Mouse (Mus musculus): ENCODE data around the gene Lmbrd1.
"Not testable (repeated sequence)": the region's sequence is repeated elsewhere in the genome, so short reads cannot be mapped to it uniquely, and the experiment has no call there.

The Lmbrd1 gene

DNA sequence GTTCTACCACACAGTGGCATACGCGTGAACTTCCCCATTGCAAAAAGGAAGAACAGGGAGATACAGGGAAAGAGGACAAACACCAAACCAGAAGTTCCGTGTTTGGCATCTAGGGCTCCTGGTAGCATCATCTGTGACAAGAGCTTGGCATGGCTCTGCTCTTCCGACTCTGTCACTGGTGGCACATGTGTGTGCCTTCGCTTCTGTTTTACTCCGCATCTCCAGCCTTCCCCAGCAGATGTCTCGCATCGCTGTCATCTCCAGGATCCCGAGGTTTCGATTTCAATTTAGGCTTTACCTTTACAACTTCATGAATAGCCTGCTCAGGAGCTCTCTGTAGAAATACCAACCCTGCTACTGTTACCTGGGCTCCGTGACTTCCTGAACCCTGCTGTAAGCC lies 51.4 kb downstream of the Lmbrd1 start:
- no peak for DNase-seq

DNA sequence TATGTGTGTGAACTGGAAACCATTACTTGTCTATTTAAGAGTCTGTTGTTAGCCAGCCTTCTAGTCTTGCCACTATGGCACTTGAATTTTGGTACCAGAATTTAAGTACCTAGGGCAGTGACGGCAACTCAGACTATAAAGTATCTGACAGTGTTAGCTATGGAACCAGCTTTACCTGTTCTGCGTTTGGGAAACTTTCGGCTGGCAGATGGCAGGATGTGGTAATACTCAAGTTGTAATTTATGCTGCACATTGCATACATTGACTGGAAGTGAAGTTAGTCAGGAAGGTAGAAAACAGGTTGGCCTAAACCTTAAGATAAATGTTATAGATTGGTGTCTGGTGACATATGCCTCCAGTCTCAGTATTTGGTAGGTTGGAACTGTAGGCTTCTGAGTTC lies 53.9 kb downstream of the Lmbrd1 start:
- DNase-seq: no peak

DNA sequence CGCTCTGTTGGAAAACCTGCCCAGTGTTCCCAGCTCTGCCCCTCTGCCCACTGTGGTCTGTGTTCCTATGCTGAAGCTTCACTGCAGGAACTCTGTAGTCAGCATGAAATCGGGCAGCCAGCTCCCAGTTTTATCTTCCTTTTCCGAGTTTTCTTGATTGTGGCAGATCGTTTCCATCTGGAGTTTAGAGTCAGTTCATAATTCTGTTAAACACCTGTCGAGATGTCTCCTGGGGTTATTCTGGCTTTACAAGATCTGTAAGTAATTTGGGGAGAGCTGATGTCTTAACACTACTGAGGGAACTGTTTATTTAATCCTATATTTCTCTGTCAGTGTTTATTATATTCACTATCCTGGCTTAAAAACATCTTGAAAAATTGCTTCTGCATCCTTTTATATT lies 56.4 kb downstream of the Lmbrd1 start:
- no peak for DNase-seq

DNA sequence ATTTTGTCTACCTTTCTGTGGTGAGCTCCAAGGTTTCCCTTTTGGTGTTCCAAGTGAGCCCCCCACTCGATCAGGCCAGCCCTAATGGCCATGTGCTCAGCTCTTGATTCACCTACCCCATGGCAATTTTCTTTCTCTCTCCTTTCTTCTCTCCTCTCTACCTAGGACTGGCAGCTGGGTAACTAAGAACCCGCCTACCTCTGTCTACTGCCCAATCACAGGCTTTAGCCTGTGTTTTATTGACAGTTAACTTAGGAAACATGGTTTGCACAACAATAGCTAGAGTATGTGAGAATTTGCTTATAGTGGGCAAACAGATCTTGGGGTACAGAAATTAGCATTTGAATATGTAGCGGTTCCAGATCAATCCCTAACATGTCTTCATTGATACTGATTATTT lies 62.5 kb downstream of the Lmbrd1 start:
- DNase-seq: no peak

DNA sequence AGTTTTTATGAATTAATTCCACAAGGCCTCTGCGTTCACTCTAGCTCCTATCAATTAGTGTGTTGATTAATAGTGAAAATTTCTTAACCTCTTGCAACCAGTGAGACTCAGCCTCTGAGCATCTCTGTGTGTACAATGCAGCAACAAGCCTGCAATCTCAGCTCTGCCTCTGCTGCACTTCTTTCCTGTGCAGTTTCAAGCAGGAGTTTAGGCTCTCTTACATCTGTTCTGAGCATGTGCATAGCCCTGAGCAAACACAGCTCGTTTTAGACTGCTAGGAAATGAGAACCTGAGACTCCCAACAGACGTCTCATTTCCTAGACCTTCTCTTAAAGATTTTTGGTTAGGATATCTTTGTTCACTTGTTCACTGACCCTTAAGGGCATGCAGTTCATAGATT lies 63.1 kb downstream of the Lmbrd1 start:
- no peak for DNase-seq

DNA sequence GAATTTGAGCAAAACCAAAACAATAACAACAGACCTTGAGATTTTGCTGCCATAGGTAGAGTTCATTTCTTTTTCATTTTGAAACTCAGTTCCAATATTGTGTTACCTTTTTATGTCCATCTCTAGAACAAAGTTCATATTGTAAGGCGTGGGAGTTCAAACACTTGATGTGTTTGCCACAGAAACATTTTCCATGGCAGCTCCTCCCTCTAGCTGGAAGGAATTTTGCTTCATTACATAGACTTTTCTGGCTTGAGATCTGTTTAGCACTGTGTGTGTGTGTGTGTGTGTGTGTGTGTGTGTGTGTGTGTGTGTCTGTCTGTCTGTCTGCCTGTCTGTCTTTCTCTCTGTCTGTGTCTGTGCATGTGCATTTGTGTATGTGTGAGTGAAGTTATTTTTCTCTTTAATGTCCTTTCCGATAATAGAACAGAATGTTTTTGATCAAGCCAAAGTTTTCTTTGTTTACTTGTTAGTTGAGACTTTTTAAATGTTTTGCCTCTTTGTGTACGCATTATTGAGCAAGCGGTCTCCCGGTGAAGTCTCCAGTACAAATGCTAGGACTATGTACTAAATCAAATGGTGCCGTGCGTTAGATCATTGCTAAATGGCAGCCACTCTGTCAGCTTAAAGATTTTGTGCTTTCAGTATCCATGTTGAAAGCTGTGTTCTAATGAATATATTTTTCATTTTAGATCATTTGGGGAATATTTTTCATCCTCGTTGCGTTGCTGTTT lies 64.9 kb downstream of the Lmbrd1 start:
- DNase-seq: no peak

DNA sequence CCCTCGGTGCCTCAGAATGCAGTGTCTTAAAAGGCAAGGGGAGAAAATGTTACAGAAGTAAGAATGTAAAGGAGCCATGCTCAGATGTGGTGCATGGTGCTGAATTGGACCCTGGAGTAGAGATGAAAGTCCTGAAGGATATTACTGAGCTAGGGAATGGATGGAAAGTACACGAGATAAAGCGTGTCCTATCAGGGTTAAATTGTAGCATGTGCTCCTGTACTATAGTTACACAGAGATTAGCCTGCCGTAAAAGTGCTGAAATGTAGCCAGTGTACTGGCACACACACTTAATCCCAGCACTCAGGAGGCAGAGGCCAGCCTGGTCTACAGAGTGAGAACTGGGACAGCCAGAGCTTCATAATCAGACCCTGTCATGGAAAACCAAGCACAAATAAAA lies 74.3 kb downstream of the Lmbrd1 start:
- DNase-seq: no peak

DNA sequence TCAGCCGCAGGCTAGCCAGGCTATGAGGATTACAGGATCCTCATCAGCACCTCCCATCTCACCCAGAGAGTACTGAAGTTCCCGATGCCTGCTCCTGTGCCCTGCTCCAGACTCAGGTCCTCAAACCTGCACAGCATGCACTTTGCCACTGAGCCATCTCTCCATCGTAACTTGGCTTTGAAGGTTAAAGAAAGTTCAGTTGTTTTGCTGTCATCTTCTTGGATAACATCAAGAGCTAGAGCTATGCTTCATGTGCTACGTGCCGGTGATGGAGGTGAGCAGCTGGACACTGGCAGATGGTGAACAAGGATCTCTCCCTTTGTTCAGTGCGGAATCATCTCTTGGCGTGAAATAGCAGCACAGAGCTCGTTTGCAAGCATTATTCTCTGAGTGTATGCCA lies 80.1 kb downstream of the Lmbrd1 start:
- no peak for DNase-seq

DNA sequence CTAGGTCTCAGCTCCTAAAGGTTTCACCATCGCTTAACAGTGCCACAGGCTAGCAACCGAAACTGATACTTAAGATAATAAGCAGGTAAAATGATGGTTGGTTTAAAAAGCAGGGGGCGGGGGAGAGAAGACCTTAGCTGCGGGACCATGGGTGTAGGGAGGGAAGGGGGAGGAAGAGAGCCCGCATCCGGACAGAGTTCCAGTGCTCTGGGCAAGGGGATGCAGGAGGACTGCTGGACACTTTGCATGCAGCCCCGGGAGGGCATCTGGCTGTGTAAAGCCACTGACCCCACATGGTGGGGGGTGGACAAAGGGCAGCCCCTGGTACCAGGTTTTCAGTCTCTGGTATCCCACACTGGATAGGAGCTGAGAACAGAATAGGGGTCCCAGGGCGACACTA lies 88.0 kb downstream of the Lmbrd1 start:
- no peak for DNase-seq

DNA sequence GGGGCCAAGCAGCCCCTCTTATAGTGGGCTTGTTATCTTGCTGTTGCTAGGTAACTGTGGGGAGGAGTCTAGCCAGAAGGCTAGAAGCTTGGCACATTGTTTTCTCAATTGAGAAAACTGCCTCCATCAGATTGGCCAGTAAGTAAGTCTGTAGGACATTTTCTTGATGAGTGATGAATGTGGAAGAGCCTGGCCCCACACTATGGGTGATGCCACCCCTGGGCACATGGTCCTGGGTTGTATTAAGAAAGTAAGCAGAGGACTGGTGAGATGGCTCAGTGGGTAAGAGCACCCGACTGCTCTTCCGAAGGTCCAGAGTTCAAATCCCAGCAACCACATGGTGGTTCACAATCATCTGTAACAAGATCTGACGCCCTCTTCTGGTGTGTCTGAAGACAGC lies 88.8 kb downstream of the Lmbrd1 start:
- not testable (repeated sequence) for DNase-seq

DNA sequence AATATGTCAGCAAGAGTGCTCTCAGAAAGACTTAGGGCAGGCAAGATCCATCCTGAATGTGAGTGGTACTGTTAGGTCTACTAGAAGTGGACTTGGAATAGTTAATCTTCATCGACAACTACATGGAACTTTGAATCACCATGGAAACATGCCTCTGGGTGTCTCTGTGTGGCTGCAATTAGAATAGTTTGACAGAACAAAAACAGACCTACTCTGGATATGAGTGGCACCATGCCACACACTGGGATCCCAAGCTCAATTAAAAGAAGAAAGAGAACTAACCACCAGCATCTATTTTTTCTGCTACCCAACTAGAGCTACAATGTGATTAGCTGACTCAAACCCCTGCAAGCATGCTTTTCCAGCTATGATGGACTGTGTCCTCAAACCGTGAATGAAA lies 95.2 kb downstream of the Lmbrd1 start:
- DNase-seq: no peak

DNA sequence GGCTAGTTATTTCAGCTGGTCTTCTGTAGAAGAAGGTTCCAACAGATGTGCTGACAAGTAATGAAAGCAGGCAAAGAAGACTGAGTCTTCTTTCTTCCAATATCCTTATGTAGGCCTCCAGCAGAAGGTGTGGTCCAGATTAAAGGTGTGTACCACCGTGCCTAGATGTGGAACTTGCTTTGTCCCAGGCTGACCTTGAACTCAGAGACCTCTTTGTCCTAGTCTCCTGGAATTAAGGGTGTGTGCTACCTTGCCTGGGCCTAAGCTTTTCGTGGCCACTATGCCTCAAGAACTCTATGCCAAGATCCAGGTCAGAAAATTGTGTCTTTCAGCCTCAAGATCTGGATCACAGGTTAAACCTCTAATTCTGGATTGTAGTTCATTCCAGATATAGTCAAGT lies 98.1 kb downstream of the Lmbrd1 start:
- DNase-seq: no peak

DNA sequence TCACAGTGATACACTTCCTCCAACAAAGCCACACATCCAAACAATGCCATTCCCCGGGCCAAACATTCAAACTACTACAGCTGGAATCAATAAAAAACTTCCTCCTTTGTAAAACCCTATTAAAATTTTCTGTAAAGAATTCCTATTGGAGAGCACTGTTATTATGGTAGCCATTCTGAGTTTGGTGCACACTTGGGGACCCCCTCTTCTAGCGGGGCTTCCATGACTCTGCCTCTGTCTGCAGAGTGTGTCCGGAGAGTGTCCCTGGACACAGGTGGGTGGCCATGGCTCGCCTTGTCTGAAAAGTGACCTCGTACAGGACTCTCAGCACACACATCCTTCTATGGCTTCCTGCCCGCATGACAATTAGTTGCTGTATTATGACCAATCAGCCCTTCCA lies 114.7 kb downstream of the Lmbrd1 start:
- no peak for DNase-seq

DNA sequence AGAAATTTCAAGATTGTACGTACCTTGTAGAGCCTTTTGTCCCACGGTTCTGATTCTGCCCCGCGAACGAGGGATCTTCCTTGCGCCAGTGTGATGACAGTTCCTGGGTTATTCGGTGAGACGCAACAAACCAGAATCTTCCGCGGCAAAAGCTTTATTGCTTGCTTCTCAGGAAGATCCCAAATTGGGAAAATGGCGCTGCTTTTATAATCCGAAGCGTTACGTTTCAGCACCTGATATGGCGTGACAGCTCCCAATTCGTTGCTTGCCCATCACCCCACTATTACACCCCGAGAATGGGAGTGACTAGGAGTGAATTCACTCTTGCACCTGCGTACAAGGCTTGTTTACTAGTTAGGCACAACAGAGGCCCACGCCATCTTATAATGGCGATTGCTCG lies 129.5 kb downstream of the Lmbrd1 start:
- DNase-seq: not testable (repeated sequence)
